Mouse (Mus musculus) kidney, embryonic 15.5 days (tissue): Measurements from ENCODE around the gene Zfand6. TPM values are rescaled to one million over a fixed set of nuclear protein-coding genes. Genes with fewer than 3 reads are reported as not detected.

Experiments used
- ATAC-seq: fragments of 200-750 bp; cut with Nextera tagmentation; replicated peaks from 2 replicates; pipeline ENCODE4 v1.8.0; 2017; ENCODE audit warnings: moderate TSS enrichment; ENCODE audit not compliant: low FRiP score
- H3K27ac ChIP-seq: fragments of 300-500 bp; sonication (generic); 2 replicates; pipeline ENCODE4 v1.5.1; 2015; ENCODE audit warnings: mild to moderate bottlenecking, inconsistent platforms
- H3K27me3 ChIP-seq: fragments of 300-500 bp; sonication (generic); 2 replicates; pipeline ENCODE4 v1.6.1; 2015; ENCODE audit warnings: inconsistent platforms
- H3K36me3 ChIP-seq: fragments of 300-500 bp; sonication (generic); 2 replicates; pipeline ENCODE4 v1.6.1; 2015; ENCODE audit warnings: inconsistent platforms
- H3K4me1 ChIP-seq: fragments of 300-500 bp; sonication (generic); 2 replicates; pipeline ENCODE4 v1.6.1; 2015; ENCODE audit warnings: inconsistent platforms
- H3K4me2 ChIP-seq: fragments of 300-500 bp; sonication (generic); 2 replicates; pipeline ENCODE4 v1.6.1; 2015; ENCODE audit warnings: moderate library complexity, mild to moderate bottlenecking, inconsistent platforms
- H3K4me3 ChIP-seq: fragments of 300-500 bp; sonication (generic); replicated peaks from 2 replicates; pipeline ENCODE4 v1.5.1; 2015; ENCODE audit warnings: mild to moderate bottlenecking, inconsistent platforms
- H3K9ac ChIP-seq: fragments of 300-500 bp; sonication (generic); 2 replicates; pipeline ENCODE4 v1.6.1; 2015; ENCODE audit warnings: mild to moderate bottlenecking, inconsistent platforms
- H3K9me3 ChIP-seq: fragments of 300-500 bp; sonication (generic); replicated peaks from 2 replicates; pipeline ENCODE4 v1.6.1; 2016; ENCODE audit warnings: inconsistent platforms
- WGBS: fragments of 180-500 bp; shearing (Covaris S2); methylation state at CpG from one replicate; pipeline ENCODE4 v1.1.7; 2015; ENCODE audit warnings: mixed read lengths; 5-methylcytosine and 5-hydroxymethylcytosine counted together
- polyA plus RNA-seq: library from polyadenylated mRNA; unstranded; fragments of >200 nt; fragmentation: Nextera tagmentation; extraction: Ambion mirVana; gene quantifications from 2 replicates; pipeline ENCODE4 v1.2.1, GENCODE M21; 2015

The Zfand6 gene
- polyA plus RNA-seq, 1 experiment from 2014 or later = 169 TPM

- 95% methylated on average over 1 of the region's 1 CpGs for WGBS
- Histone ChIP-seq H3K9me3 (no peaks in the 10 kb centered on the region), H3K36me3 (no peaks in the 10 kb centered on the region), H3K4me1 (0 out of 2 replicates have a peak, but pooled peaks cover 18% of the 10 kb centered on the region), H3K4me3 (no peak overlapping the region), H3K27ac (no peak overlapping the region), H3K27me3 (no peaks in the 10 kb centered on the region), H3K4me2 (no peak overlapping the region), H3K9ac (no peak overlapping the region)
- ATAC-seq = no peak
Observed at GRCm38 (mm10) chr7:84684675-84685074, 5.1 kb downstream of the Zfand6 start.

- H3K4me2 ChIP-seq = no peak overlapping the region
- no peak overlapping the region for H3K9ac ChIP-seq
- WGBS = 94% methylated on average over 1 of the region's 1 CpGs
- 0 out of 2 replicates have a peak, but pooled peaks cover 7% of the 10 kb centered on the region for H3K4me1 ChIP-seq
- ATAC-seq = no peak
- H3K27me3 ChIP-seq = no peaks in the 10 kb centered on the region
- H3K9me3 ChIP-seq = no peaks in the 10 kb centered on the region
- H3K36me3 ChIP-seq = no peaks in the 10 kb centered on the region
- H3K27ac ChIP-seq = no peak overlapping the region
- no peak overlapping the region for H3K4me3 ChIP-seq
Observed at GRCm38 (mm10) chr7:84681558-84681957, 8.2 kb downstream of the Zfand6 start.

GRCm38 (mm10) chr7:84680931-84681330 lies 8.8 kb downstream of the Zfand6 start:
- no peak for ATAC-seq
- Histone ChIP-seq H3K4me1 (0 out of 2 replicates have a peak, but pooled peaks cover 8% of the 10 kb centered on the region), H3K27ac (no peak overlapping the region), H3K9ac (no peak overlapping the region), H3K36me3 (no peaks in the 10 kb centered on the region), H3K27me3 (no peaks in the 10 kb centered on the region), H3K4me2 (no peak overlapping the region), H3K9me3 (no peaks in the 10 kb centered on the region), H3K4me3 (no peak overlapping the region)

GRCm38 (mm10) chr7:84680092-84680491 lies 9.7 kb downstream of the Zfand6 start:
- Histone ChIP-seq H3K4me3 (peak overlapping the region; percentile 51), H3K27me3 (no peaks in the 10 kb centered on the region), H3K4me2 (peak overlapping the region; percentile 50), H3K4me1 (0 out of 2 replicates have a peak, but pooled peaks cover 12% of the 10 kb centered on the region), H3K36me3 (no peaks in the 10 kb centered on the region), H3K27ac (peak overlapping the region; percentile 23), H3K9me3 (no peaks in the 10 kb centered on the region), H3K9ac (no peak overlapping the region)
- no peak for ATAC-seq
- WGBS = 41% methylated on average over 2 of the region's 2 CpGs

- peak overlapping the region; percentile 44; the same call in 1 of the 2 replicates for H3K9ac ChIP-seq
- no peaks in the 10 kb centered on the region for H3K36me3 ChIP-seq
- H3K9me3 ChIP-seq = no peaks in the 10 kb centered on the region
- 0 out of 2 replicates have a peak, but pooled peaks cover 12% of the 10 kb centered on the region for H3K4me1 ChIP-seq
- under 1% methylated on average over 4 of the region's 4 CpGs for WGBS
- H3K27ac ChIP-seq = 0 out of 2 replicates have a peak overlapping the region, but pooled peaks have one; percentile 48
- peak overlapping the region; percentile 51 for H3K4me3 ChIP-seq
- peak; percentile 99 for ATAC-seq
- peak overlapping the region; percentile 50 for H3K4me2 ChIP-seq
- H3K27me3 ChIP-seq = no peaks in the 10 kb centered on the region
Observed at GRCm38 (mm10) chr7:84679264-84679663, 10.5 kb downstream of the Zfand6 start.

GRCm38 (mm10) chr7:84673103-84673502 lies 16.7 kb downstream of the Zfand6 start:
- no peak overlapping the region for H3K4me2 ChIP-seq
- WGBS = 82% methylated on average over 1 of the region's 1 CpGs
- no peak for ATAC-seq
- no peak overlapping the region for H3K27ac ChIP-seq
- no peak overlapping the region for H3K9ac ChIP-seq
- no peak overlapping the region for H3K4me3 ChIP-seq
- no peaks in the 10 kb centered on the region for H3K9me3 ChIP-seq
- no peaks in the 10 kb centered on the region for H3K27me3 ChIP-seq
- peaks cover 14% of the 10 kb centered on the region; the same call in 1 of the 2 replicates for H3K4me1 ChIP-seq
- H3K36me3 ChIP-seq = no peaks in the 10 kb centered on the region

DNA sequence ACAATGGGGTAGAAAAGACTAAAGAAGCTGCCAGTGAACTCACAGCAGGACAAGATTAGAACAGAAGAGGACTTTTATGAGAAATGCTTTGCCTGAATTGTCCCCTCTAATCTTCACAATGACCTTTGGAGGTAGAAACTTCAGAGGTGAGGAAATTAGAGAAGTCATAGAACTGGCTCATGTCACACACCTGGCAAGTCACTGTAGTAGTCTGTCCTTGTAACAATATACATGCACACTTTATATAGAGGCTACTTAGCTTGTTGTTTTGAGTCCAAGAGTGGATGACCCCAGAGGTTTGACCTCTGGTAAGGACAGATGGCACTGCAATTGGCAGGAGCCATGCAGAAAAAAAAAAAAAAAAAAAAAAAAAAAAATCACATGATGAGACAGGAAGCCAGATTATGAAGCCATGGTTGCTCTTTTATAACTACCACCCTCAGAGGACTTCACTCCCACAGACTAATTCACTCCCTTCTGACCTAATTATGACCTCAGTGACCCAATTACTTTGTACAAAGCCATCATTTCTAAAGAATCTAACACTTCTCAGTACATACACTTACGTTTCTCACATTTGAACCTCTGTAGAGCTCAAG lies 20.1 kb downstream of the Zfand6 start:
- Histone ChIP-seq H3K27me3 (no peaks in the 10 kb centered on the region), H3K27ac (no peak overlapping the region), H3K9me3 (no peaks in the 10 kb centered on the region), H3K9ac (no peak overlapping the region), H3K4me3 (no peak overlapping the region), H3K36me3 (no peaks in the 10 kb centered on the region), H3K4me2 (no peak overlapping the region), H3K4me1 (peaks cover 11% of the 10 kb centered on the region; the same call in 1 of the 2 replicates)
- WGBS = 48% methylated on average over 1 of the region's 1 CpGs
- no peak for ATAC-seq

DNA sequence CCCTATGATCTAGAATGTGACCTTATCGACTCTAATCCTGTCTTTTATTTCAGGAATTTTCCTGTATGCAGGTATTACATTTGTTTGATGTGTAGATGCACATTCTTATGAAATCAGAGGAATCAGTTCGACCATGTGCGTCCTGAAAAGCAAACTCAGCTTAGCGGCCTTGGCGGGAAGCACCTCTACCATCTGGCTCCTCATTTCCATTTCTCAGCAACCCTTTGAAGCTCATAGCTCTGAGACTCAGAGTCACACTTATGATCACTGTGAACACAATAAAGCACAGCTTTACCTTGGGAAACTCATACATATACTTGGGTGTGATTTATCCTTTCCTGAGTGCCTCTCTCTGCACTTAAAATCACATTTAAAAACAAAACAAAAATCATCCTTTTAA lies 21.8 kb downstream of the Zfand6 start:
- Histone ChIP-seq H3K27me3 (no peaks in the 10 kb centered on the region), H3K36me3 (no peaks in the 10 kb centered on the region), H3K9me3 (no peaks in the 10 kb centered on the region), H3K4me2 (no peak overlapping the region), H3K27ac (no peak overlapping the region), H3K9ac (no peak overlapping the region), H3K4me1 (peaks cover 11% of the 10 kb centered on the region; the same call in 1 of the 2 replicates), H3K4me3 (no peak overlapping the region)
- 83% methylated on average over 5 of the region's 5 CpGs for WGBS
- no peak for ATAC-seq

DNA sequence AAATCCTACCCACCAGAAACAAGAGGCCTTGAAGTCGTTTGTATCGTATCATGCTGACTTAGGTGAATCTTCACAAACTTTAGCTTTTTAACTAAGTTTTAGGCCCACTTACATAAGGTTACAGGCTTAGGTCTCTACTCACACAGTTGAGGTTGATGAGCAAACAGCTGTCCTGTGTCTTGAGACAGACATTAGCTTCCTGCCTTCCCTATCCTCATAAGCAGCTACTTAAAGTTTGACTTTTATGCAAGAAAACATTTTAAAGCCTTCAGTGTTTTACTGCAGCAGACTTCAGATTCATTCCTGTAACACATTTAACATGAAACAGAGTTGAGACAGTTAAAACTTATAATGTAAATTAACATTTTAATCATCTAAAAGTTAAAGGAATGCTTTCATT lies 37.0 kb downstream of the Zfand6 start:
- Histone ChIP-seq H3K4me3 (no peak overlapping the region), H3K27ac (0 out of 2 replicates have a peak overlapping the region, but pooled peaks have one; percentile 14), H3K9ac (no peak overlapping the region), H3K9me3 (no peaks in the 10 kb centered on the region), H3K4me1 (0 out of 2 replicates have a peak, but pooled peaks cover 2% of the 10 kb centered on the region), H3K4me2 (no peak overlapping the region), H3K27me3 (no peaks in the 10 kb centered on the region), H3K36me3 (peaks cover 2% of the 10 kb centered on the region; the same call in 1 of the 2 replicates)
- WGBS = 71% methylated on average over 2 of the region's 2 CpGs
- ATAC-seq = no peak

GRCm38 (mm10) chr7:84651987-84652321 lies 37.8 kb downstream of the Zfand6 start:
- Histone ChIP-seq H3K4me2 (no peak overlapping the region), H3K4me3 (no peak overlapping the region), H3K27ac (peak overlapping the region; percentile 2; the same call in 1 of the 2 replicates), H3K9ac (no peak overlapping the region), H3K9me3 (no peaks in the 10 kb centered on the region), H3K36me3 (peaks cover 4% of the 10 kb centered on the region; the same call in 1 of the 2 replicates), H3K4me1 (0 out of 2 replicates have a peak, but pooled peaks cover 2% of the 10 kb centered on the region), H3K27me3 (no peaks in the 10 kb centered on the region)
- ATAC-seq = no peak
- WGBS = 62% methylated on average over 2 of the region's 2 CpGs

DNA sequence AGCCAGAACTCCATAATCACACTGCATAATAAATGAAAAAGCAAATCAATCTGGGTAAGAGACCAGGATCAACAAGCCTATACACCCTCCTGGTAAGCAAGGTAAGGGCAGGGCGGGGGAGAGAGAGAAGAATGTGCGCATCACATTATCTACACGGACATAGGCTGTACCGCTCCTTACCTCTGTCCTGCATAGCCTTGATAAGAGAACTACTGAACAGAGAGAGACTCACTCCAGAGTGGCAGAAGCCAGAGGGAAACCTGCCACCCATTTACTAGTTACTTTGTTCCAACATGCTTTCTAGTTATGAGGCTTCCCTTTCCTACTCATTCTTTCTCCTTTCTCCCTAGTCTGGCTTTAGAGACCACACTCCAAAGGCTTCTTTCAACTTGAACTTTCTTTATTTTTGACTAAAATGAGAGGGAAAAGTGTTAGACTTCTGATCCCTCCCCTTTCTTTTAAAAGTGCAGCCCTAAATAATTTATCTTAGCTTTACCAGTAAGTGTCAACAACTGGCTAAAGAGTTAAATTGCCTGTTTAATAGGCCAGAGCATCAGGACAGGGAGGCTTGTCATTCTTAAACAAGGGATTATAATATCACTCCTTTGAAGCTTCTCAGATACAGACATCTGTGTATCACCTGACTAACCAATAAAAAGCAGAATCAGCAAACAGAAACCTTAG lies 38.3 kb downstream of the Zfand6 start:
- Histone ChIP-seq H3K4me3 (no peak overlapping the region), H3K9ac (no peak overlapping the region), H3K9me3 (no peaks in the 10 kb centered on the region), H3K4me1 (0 out of 2 replicates have a peak, but pooled peaks cover 2% of the 10 kb centered on the region), H3K27me3 (no peaks in the 10 kb centered on the region), H3K27ac (peak overlapping the region; percentile 2; the same call in 1 of the 2 replicates), H3K4me2 (no peak overlapping the region), H3K36me3 (peaks cover 4% of the 10 kb centered on the region; the same call in 1 of the 2 replicates)
- WGBS = 86% methylated on average over 4 of the region's 4 CpGs
- peak; percentile 84 for ATAC-seq

- Histone ChIP-seq H3K36me3 (peaks cover 4% of the 10 kb centered on the region; the same call in 1 of the 2 replicates), H3K9ac (no peak overlapping the region), H3K4me2 (no peak overlapping the region), H3K9me3 (no peaks in the 10 kb centered on the region), H3K27ac (no peak overlapping the region), H3K27me3 (no peaks in the 10 kb centered on the region), H3K4me3 (no peak overlapping the region), H3K4me1 (0 out of 2 replicates have a peak, but pooled peaks cover 2% of the 10 kb centered on the region)
- WGBS = 93% methylated on average over 2 of the region's 2 CpGs
- ATAC-seq = no peak
Observed at GRCm38 (mm10) chr7:84649016-84649415, 40.7 kb downstream of the Zfand6 start.
